Mouse (Mus musculus) adrenal gland, postnatal 4 days (tissue): ENCODE measurements at regions not wholly inside any gene's neighbourhood (a gene's known extent, or its start where the extent isn't known, plus 50 kb on each side); places are given as distances from the start of the nearest gene placed in this dataset.

ENCODE experiments used
- DNase-seq, 2 experiments: peaks; one replicate each; pipeline ENCODE4 v3.0.0; 2021 to 2022; ENCODE audit warnings: low spot score in 2 of 2, mixed read lengths in 2 of 2

GRCm38 (mm10) chr2:51014232-51014631, 134.7 kb downstream of the Rnd3 start:
- DNase-seq, result no peak

DNA sequence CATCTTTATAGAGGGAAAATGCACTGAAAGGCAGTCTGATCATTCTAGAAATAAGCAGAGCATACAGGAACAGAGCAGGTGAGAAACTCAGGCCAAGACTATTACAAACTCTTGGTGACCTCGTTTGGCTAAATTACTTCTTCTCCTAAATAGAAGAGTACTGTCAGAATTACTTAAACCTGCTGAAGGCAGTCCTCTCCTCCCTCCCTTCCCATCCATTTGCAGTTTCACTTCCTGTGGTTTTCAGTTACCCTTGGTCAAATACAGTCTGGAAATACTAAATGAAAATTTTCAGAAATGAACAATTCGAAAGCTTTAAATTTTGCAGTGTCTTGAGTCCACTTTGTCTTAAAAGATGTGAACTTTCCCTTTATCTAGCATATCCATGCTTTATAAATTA, 135.8 kb downstream of the Rnd3 start:
- DNase-seq, result no peak

GRCm38 (mm10) chr2:51008251-51008533, 140.7 kb downstream of the Rnd3 start:
- DNase-seq, result no peak

DNA sequence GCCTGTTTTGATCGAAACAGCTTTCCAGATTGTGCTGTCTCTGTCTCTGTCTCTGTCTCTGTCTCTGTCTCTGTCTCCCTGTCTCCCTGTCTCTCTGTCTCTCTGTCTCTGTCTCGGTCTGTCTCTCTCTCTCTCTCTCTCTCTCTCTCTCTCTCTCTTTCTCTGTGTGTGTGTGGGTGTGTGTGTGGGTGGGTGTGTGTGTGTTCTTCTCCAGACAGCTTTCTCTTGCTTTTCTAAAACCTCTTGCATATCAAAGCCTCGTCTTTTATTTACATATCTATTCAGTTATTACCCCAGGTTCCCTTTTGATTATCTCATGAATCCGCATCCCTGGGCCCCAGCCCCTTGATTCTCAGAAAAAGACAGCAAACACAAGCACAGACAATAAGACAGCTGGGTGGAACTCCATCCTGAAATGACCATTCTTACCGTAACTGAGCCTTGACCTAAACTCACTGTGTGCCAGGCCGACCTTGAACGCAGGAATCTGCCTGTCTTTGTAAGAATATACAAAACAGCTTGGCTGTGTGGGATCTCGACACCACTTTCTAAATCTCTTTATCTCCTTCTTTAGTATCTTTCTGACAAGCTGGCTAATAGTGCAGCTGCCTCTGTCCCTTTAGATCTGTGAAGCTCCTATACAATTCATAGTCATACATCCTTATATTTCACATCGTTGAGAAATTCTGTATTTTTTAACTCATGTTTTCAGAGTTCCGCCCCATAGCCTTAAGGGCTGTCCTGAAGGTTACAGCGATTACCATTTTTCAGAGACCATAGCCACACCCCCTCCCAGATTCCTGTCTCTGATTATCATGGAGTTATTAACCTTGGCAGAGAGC, 141.3 kb downstream of the Rnd3 start:
- DNase-seq, result no peak

DNA sequence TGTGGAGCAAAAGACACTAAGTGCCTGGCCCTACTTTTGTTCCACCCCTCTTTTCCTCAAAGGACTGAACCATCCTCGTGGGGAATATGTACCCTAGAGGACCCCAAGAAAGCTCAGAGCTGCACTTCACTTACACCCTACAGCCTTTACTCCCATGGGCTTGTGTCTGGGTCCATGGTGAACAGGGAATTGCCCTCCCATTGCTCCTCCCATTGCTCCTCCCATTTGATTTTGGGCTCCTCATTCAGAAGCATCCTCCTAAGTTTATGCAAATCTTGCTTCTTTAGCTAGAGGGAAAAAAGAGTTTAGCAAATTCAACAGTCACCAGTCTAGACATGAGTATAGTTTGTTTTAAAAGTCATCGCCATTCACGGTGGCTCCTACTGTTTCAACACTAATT, 142.1 kb downstream of the Rnd3 start:
- DNase-seq, result no peak

- DNase-seq, result no peak
Observed at GRCm38 (mm10) chr2:51001548-51001947, 147.4 kb downstream of the Rnd3 start.

DNA sequence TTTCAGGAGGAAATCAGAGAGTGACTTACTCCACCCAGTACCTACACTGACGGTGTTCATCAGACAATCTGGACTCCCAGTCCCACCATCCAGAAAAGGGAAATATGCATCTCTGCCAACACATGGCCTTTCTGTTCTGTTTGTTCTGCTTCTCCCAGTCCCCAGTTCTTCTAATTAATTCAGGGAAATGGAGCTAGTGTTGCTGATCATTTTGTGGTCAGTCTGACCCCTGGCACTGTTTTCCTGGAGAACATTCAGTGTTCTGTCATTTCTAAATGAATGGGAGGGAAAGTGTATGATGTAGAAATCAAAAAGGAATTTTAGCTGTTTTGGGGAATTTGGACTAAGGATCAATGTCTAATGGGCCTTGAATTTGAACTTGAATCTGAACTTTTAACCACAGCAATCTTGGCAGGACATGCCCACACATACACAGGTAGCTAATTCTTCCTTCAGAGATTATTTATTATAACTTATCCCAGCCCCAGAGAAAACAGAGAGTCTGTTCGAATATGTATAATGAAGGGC, 165.0 kb downstream of the Rnd3 start:
- no peak for DNase-seq

GRCm38 (mm10) chr2:50982571-50982970, 166.3 kb downstream of the Rnd3 start:
- no peak for DNase-seq

DNA sequence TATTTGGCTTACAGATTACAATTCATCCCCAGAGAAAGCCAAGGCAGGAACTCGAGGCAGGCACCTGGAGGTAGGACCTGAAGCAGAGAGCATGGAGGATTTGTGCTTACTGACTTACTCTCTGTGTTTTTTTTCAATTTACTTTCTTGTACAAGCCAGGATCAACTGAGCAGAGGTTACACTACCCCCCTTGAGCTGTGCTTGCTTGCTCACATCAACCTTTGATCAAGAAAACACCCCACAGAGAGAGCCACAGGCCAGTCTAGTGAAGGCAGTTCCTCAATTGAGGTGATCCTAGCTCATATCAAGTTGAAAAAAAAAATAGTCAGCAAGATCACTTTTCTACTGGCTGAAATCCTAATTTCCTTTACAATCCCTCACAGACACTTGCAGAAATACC, 170.6 kb downstream of the Rnd3 start:
- no peak for DNase-seq

GRCm38 (mm10) chr2:50971131-50971825, 177.6 kb downstream of the Rnd3 start:
- no peak for DNase-seq

- DNase-seq, result no peak
Observed at GRCm38 (mm10) chr2:50968382-50968781, 180.5 kb downstream of the Rnd3 start.

DNA sequence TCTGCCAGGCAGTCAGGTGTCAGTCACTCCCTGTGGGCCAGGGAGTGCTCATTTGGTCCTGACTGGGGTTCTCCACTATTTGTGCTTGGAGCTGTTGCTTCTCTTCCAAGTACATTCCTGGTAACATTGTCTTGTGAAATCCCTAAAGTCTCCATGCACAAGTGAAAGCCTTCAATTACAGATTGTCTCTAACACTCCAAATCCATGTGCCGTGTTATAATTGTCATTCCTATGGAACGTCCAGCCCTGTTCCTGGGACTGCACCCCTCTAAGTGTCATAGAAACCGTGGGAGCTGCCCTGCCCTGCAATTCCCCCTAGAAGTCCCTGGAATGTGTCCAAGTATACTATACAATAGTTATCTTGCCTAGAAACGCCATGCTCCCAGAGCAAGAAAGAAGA, 181.1 kb downstream of the Rnd3 start:
- DNase-seq, result no peak

- DNase-seq, result no peak
Observed at GRCm38 (mm10) chr2:50967133-50967532, 181.8 kb downstream of the Rnd3 start.

DNA sequence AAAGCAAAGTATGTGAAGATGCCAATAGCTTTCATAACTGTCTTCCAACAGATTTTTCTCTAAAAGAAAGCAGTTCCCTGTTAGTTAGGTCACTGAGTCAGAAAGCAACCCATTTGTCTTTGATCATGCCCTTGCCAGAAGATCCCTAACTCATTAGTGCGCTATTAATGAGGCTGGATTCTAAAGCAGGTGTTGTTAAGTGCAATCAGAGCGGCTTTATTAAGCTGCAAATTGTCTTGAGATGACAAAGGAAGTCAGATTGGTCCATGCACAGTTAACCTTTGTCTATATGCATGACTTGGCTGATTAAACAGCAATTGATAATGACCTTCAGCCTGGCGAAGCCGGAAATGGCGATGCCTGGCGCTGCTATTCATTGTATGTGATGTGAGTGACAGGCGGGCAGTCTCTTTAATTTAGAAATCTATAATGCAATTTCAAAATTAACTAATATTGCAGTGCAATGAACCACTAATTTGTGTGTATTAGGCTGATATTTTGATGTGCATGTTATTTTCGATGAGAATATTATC, 183.4 kb downstream of the Rnd3 start:
- DNase-seq, result no peak

GRCm38 (mm10) chr2:50964062-50964461, 184.8 kb downstream of the Rnd3 start:
- DNase-seq, result no peak

DNA sequence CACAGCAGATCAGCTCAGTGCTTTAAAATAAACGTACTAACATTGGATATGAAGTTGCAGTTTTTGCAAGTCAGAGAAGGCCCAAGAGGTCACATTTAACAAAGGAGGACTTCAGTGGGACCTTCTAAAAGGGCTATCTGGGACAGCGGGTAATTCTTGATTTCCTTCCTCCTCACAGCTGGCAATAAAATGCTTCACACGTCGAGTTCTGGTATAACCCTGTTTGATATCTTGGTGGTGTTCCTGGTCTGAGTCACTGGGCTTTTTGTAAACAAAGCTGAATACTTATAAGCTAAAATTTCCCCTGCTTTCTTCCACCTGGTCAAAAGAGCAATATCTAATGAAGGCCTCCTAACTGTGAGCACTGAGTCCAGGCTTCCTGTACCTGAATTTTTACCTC, 187.9 kb downstream of the Rnd3 start:
- DNase-seq, result no peak

- DNase-seq, result no peak
Observed at GRCm38 (mm10) chr2:50959323-50959722, 189.6 kb downstream of the Rnd3 start.

DNA sequence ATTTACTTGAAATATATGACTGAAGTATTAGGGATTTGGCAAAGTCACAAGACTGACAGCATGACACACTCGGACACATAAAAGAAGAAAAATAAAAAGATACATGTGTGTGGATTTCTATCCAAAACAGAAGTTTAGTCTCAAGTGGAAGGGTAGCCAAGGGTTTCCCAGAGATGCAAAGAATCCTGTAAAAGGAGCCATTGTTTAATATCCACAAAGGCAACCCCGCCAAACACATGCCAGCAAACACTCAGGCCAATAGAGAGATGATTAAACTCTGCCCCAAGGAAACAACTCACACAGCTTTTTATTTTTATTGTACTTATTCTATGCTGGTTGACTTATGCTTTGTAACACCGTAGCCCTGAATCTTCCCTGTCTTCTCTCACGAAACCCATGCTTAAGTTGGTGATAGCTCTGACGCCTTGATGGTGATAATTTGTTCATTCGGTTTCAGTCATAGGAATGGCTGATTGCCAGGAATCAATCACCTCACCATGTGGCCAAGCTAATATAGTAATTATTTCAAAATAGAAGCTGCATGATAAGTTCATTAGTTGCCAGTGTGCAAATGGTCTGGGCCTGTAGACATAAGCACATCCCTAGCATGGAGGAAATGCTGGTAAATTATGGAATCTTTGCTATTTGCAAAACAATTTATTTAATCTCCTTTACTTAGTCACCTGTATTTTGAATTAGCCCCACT, 194.4 kb downstream of the Rnd3 start:
- DNase-seq, result no peak

DNA sequence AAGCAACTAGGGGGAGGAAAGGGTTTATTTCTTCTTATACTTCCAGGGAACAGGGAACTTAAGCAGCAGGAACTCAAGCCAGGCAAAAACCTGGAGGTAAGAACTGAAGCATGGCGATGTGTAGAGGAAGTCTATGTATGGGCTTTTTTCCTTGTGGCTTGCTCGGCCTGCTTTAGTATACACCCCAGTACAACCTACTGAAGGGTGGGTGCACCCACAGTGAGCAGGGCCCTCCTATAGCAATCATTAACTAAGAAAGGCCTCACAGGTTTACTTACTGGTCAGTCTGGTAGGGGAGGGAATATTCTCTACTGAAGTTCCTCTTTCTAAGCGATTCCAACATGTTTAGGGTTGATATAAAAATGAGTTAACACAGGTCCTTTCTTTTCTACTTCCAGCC, 197.9 kb downstream of the Rnd3 start:
- DNase-seq, result no peak

DNA sequence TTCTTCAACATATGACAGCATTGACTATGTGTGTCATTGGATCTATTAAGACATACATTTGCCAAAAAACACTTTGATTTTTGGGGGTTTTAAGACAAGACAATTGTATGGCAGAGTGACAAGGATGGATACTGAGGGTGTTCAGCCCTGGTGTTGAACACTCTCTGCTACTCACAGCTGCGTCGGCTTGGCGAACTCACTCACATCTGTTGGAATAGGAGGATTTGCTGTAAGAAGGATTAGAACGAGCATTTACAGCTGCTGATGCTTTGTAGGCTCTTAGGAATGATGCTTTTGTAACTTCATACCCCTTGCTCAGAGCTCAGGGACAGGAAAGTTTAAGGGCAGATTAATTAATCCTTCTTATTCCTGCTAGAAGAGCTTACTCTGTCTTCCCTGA, 199.2 kb downstream of the Rnd3 start:
- DNase-seq, result no peak

GRCm38 (mm10) chr2:50945526-50945925, 203.4 kb downstream of the Rnd3 start:
- no peak for DNase-seq

DNA sequence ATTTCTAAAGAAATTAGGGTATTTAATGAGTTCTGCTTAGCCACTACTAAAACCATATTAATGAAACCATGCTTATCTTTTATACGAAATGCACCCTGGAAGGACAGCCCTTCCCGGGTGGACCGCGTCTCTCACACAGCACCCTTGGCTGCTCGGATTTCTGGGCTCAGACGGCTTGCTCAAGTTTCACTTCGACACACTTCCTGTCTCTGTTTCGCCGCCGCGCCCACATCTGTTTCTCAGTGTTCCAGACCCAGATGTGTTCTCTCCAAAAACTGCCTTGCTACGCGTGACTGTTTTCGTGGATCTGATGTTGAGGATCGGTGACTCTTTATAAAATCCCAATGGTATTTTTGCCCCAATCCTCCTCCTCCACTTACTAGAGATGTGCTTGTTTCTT, 205.7 kb downstream of the Rnd3 start:
- no peak for DNase-seq
